Comparison of ENCODE assay signal across 23 mouse cellular contexts in the genomic region with DNA sequence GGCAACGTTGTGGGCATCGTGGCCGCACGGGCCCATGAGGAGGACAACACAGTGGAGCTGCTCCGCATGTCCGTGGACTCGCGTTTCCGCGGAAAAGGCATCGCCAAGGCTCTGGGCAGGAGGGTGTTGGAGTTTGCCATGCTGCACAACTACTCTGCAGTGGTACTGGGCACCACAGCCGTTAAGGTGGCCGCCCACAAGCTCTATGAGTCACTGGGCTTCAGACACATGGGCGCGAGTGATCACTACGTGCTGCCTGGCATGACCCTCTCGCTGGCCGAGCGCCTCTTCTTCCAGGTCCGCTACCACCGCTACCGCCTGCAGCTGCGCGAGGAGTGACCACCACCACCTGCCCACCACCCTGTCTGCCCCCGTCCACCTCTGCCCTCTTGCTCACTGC. TPM values are rescaled to one million over a fixed set of nuclear protein-coding genes. Genes with fewer than 3 reads are reported as not detected.
DNase-seq lines count a peak whose midpoint lies in the region; ATAC-seq and TF ChIP-seq lines count a peak whose summit lies in the region.
"Had no signal": no experiment of that assay in that cellular context is flagged by ENCODE, and none has a peak within 500 bp of the region (broad histone marks: within the 10 kb centered on the region; RNA-seq: fewer than 3 reads in every experiment).

No protein-coding gene starts in this region.

- no peaks in the 10 kb centered on the region for H3K9me3 ChIP-seq in hindbrain, embryonic 10.5 days
- no peaks in the 10 kb centered on the region for H3K9me3 ChIP-seq in hindbrain, postnatal 0 days (ENCODE audit: low read length)
- H3K9me3 ChIP-seq: embryonic facial prominence, embryonic 13.5 days; forebrain, embryonic 12.5 days; heart, embryonic 15.5 days; hindbrain, embryonic 15.5 days had no signal

- DNase-seq in cerebellum, postnatal 25 days: peak; percentile 11 to 22
- no peak for DNase-seq in cerebellum, adult 9-10 months
- DNase-seq in hindbrain, embryonic 10.5 days (ENCODE audit: low spot score): peak; percentile 1
- no peak for DNase-seq in hindbrain, postnatal 0 days (ENCODE audit: low spot score)
- DNase-seq in right cerebral cortex, adult 18-20 months: peak; percentile 61
- no peak for DNase-seq in right cerebral cortex, postnatal 4 days
- no peak for DNase-seq in kidney, adult 2 months
- DNase-seq: B cell, adult 2 months; cerebellum, adult 18-20 months; gastrocnemius, adult 2 months; heart, postnatal 14 days; kidney, adult 18-20 months had no signal

- H3K9ac ChIP-seq in hindbrain, postnatal 0 days (replicated peaks; ENCODE audit: low read length): no peak overlapping the region
- H3K9ac ChIP-seq: embryonic facial prominence, embryonic 13.5 days; forebrain, embryonic 12.5 days; heart, embryonic 15.5 days; hindbrain, embryonic 15.5 days had no signal

- no peak overlapping the region for H3K4me3 ChIP-seq in hindbrain, embryonic 10.5 days
- H3K4me3 ChIP-seq in hindbrain, postnatal 0 days (ENCODE audit: low read length): no peak overlapping the region
- H3K4me3 ChIP-seq in kidney, adult 2 months (ENCODE audit: insufficient read depth, low read depth, low read length): no peak overlapping the region
- H3K4me3 ChIP-seq: embryonic facial prominence, embryonic 13.5 days; forebrain, embryonic 12.5 days; gastrocnemius, adult 2 months; heart, embryonic 15.5 days; hindbrain, embryonic 15.5 days had no signal

- H3K27me3 ChIP-seq in hindbrain, embryonic 10.5 days (ENCODE audit: insufficient read depth, poor library complexity, severe bottlenecking): peaks cover 38% of the 10 kb centered on the region
- no peaks in the 10 kb centered on the region for H3K27me3 ChIP-seq in hindbrain, postnatal 0 days (ENCODE audit: insufficient read depth, low read length)
- H3K27me3 ChIP-seq in kidney, adult 2 months (replicated peaks; ENCODE audit: control insufficient read depth, insufficient read depth, low read length): peaks cover 2% of the 10 kb centered on the region; the same call in 1 of the 2 replicates
- H3K27me3 ChIP-seq: hindbrain, embryonic 15.5 days had no signal

- H3K27ac ChIP-seq in hindbrain, embryonic 10.5 days: no peak overlapping the region
- no peak overlapping the region for H3K27ac ChIP-seq in hindbrain, postnatal 0 days
- no peak overlapping the region for H3K27ac ChIP-seq in kidney, adult 2 months (ENCODE audit: insufficient read depth, low read depth, low read length)
- H3K27ac ChIP-seq: embryonic facial prominence, embryonic 13.5 days; forebrain, embryonic 12.5 days; gastrocnemius, adult 2 months; heart, embryonic 15.5 days; hindbrain, embryonic 15.5 days had no signal

- ATAC-seq in hindbrain, postnatal 0 days: no peak
- ATAC-seq: CD4-positive, CD25-positive, alpha-beta regulatory T cell, adult 4 months; forebrain, embryonic 16.5 days; inflammation-experienced regulatory T-cells, adult 6 months had no signal

- no peak for TF ChIP-seq CTCF in hindbrain, postnatal 0 days (IDR thresholded peaks at IDR 0.05; ENCODE audit: low read depth)
- TF ChIP-seq CTCF in kidney, adult 2 months (conservative IDR thresholded peaks at IDR 0.05; ENCODE audit: insufficient read depth, insufficient read length, low read depth, low read length): no peak

- TF ChIP-seq POLR2A in kidney, adult 2 months (IDR thresholded peaks at IDR 0.05; ENCODE audit: low read depth, low read length): no peak

- H3K36me3 ChIP-seq in hindbrain, embryonic 10.5 days: peaks cover 37% of the 10 kb centered on the region
- H3K36me3 ChIP-seq in hindbrain, postnatal 0 days (ENCODE audit: insufficient read depth, low read length): peaks cover 10% of the 10 kb centered on the region
- no peaks in the 10 kb centered on the region for H3K36me3 ChIP-seq in kidney, adult 2 months (ENCODE audit: control insufficient read depth, insufficient read depth, low read length)
- H3K36me3 ChIP-seq: embryonic facial prominence, embryonic 13.5 days; heart, embryonic 15.5 days had no signal

- H3K4me2 ChIP-seq in hindbrain, postnatal 0 days (ENCODE audit: low read depth, low read length): no peak overlapping the region
- H3K4me2 ChIP-seq: embryonic facial prominence, embryonic 13.5 days; forebrain, embryonic 12.5 days; heart, embryonic 11.5 days; heart, embryonic 15.5 days; hindbrain, embryonic 15.5 days had no signal

- peaks cover 37% of the 10 kb centered on the region for H3K4me1 ChIP-seq in hindbrain, embryonic 10.5 days (replicated peaks)
- peaks cover 23% of the 10 kb centered on the region for H3K4me1 ChIP-seq in hindbrain, postnatal 0 days (ENCODE audit: insufficient read depth, low read length)
- no peaks in the 10 kb centered on the region for H3K4me1 ChIP-seq in kidney, adult 2 months (ENCODE audit: control insufficient read depth, insufficient read depth, low read length)

- WGBS in hindbrain, embryonic 10.5 days: 97% methylated on average over 25 of the region's 25 CpGs
- WGBS in hindbrain, postnatal 0 days: 95% methylated on average over 25 of the region's 25 CpGs
- WGBS in kidney, adult 2 months: 96% methylated on average over 25 of the region's 25 CpGs

RNA-seq across cellular contexts. Expression of a gene that starts 5.0 kb away (rescaled TPM):
- 1.6 and 1.7 TPM in 2 replicates for polyA plus RNA-seq in hindbrain, embryonic 10.5 days (2016; fragmentation: Nextera tagmentation; extraction: Ambion mirVana)
- total RNA-seq in hindbrain, postnatal 0 days (2014; rRNA removed): 50.3 and 50.9 TPM in 2 replicates
- 6.0 and 6.4 TPM in 2 replicates for polyA plus RNA-seq in hindbrain, postnatal 0 days (2015; fragmentation: Nextera tagmentation; extraction: Ambion mirVana)
- 5.8 and 6.5 TPM in 2 replicates for polyA plus RNA-seq in kidney, adult 2 months (2012; rRNA removed)
- total RNA-seq: MEL had no signal
- polyA plus RNA-seq: CD4-positive, CD25-positive, alpha-beta regulatory T cell, adult 4 months; inflammation-experienced regulatory T-cells, adult 6 months had no signal

RNA-seq across cellular contexts. Expression of a gene that starts 17.6 kb away (rescaled TPM):
- 258 and 370 TPM in 2 replicates for polyA plus RNA-seq in hindbrain, embryonic 10.5 days (2016; fragmentation: Nextera tagmentation; extraction: Ambion mirVana)
- total RNA-seq in hindbrain, postnatal 0 days (2014; rRNA removed): 626 and 692 TPM in 2 replicates
- 695 and 703 TPM in 2 replicates for polyA plus RNA-seq in hindbrain, postnatal 0 days (2015; fragmentation: Nextera tagmentation; extraction: Ambion mirVana)
- polyA plus RNA-seq in kidney, adult 2 months (2012; rRNA removed): 3.3 and 4.1 TPM in 2 replicates
- total RNA-seq: common myeloid progenitor, adult 5-6 weeks; gastrocnemius, adult 2 months; gastrocnemius, postnatal 25 days; MEL had no signal
- polyA plus RNA-seq: CD4-positive, CD25-positive, alpha-beta regulatory T cell, adult 4 months had no signal

Comparison
In these comparisons a context has a peak if more than half of its experiments do, and no peak if none do; other contexts are left out.
1. DNase-seq: peak in cerebellum, postnatal 25 days (2 of 2), hindbrain, embryonic 10.5 days (single experiment) and right cerebral cortex, adult 18-20 months (single experiment); none in cerebellum, adult 9-10 months (single experiment), hindbrain, postnatal 0 days (single experiment), right cerebral cortex, postnatal 4 days (single experiment) and kidney, adult 2 months (single experiment).
2. RNA of a gene that starts 17.6 kb away (polyA plus RNA-seq): 695 to 703 TPM in hindbrain, postnatal 0 days and 258 to 370 TPM in hindbrain, embryonic 10.5 days; 3.3 to 4.1 TPM in kidney, adult 2 months; every median in the first group is over 10 times any median in the second.